Mouse (Mus musculus): ENCODE data around the gene Camsap2.

GRCm38 (mm10) chr1:136241801-136242200 is 104.1 kb downstream of the Camsap2 start:
- TF ChIP-seq CTCF (IDR thresholded peaks at IDR 0.05; ENCODE audit: borderline replicate concordance, insufficient read depth, low read length) (no peak), POLR2A (IDR thresholded peaks at IDR 0.05; ENCODE audit: low read depth, low read length) (no peak)

Measured in embryonic fibroblast, embryonic 13.5 days (primary cell).